Mouse (Mus musculus): ENCODE results near the gene Sesn2. TPM values are rescaled to one million over a fixed set of nuclear protein-coding genes. Genes with fewer than 3 reads are reported as not detected.

Sesn2 gene
- polyA plus RNA-seq, 1 experiment = 21.5 TPM

GRCm38 (mm10) chr4:132491748-132492147 is 18.6 kb downstream of the Sesn2 start:
- TF ChIP-seq FOSL1 (IDR thresholded peaks at IDR 0.05; ENCODE audit: insufficient read depth, low read length, poor library complexity, severe bottlenecking) (no peak), USF1 (IDR thresholded peaks at IDR 0.05; ENCODE audit: low read depth) (no peak)
- H3ac ChIP-seq (ENCODE audit: control insufficient read depth, insufficient read length, low read depth) = no peak overlapping the region
- H3K36me3 ChIP-seq (ENCODE audit: control insufficient read depth, insufficient read depth) = peaks cover 51% of the 10 kb centered on the region
- no peaks in the 10 kb centered on the region for H3K79me2 ChIP-seq (ENCODE audit: control insufficient read depth, insufficient read depth)
- no peaks in the 10 kb centered on the region for H3K27me3 ChIP-seq (ENCODE audit: control insufficient read depth, insufficient read depth, insufficient read length)
- no peak overlapping the region for H3K4me3 ChIP-seq (ENCODE audit: insufficient read depth, poor library complexity, severe bottlenecking)
- no peaks in the 10 kb centered on the region for H3K79me3 ChIP-seq (ENCODE audit: low read depth)

- no peak overlapping the region for H3ac ChIP-seq (ENCODE audit: control insufficient read depth, insufficient read length, low read depth)
- H3K79me3 ChIP-seq (ENCODE audit: low read depth) = no peaks in the 10 kb centered on the region
- no peaks in the 10 kb centered on the region for H3K79me2 ChIP-seq (ENCODE audit: control insufficient read depth, insufficient read depth)
- H3K27me3 ChIP-seq (ENCODE audit: control insufficient read depth, insufficient read depth, insufficient read length) = no peaks in the 10 kb centered on the region
- no peak overlapping the region for H3K4me3 ChIP-seq (ENCODE audit: insufficient read depth, poor library complexity, severe bottlenecking)
- H3K36me3 ChIP-seq (ENCODE audit: control insufficient read depth, insufficient read depth) = peaks cover 44% of the 10 kb centered on the region
- no peak for TF ChIP-seq USF1 (IDR thresholded peaks at IDR 0.05; ENCODE audit: low read depth)
- no peak for TF ChIP-seq CEBPB (IDR thresholded peaks at IDR 0.05; ENCODE audit: low read depth)
- TF ChIP-seq MAX (IDR thresholded peaks at IDR 0.05) = no peak
- TF ChIP-seq MYOD1 (IDR thresholded peaks at IDR 0.05; ENCODE audit: control insufficient read depth, insufficient read length, low read depth) = no peak
- TF ChIP-seq FOSL1 (IDR thresholded peaks at IDR 0.05; ENCODE audit: insufficient read depth, low read length, poor library complexity, severe bottlenecking) = no peak
- TF ChIP-seq MYOG (IDR thresholded peaks at IDR 0.05; ENCODE audit: control insufficient read depth, extremely low read depth, insufficient read length) = no peak
- no peak for TF ChIP-seq CTCF (IDR thresholded peaks at IDR 0.05; ENCODE audit: control insufficient read depth, insufficient read depth, insufficient read length)
Observed at GRCm38 (mm10) chr4:132491057-132491456, 19.2 kb downstream of the Sesn2 start.

GRCm38 (mm10) chr4:132490273-132491010 is 19.9 kb downstream of the Sesn2 start:
- TF ChIP-seq USF1 (IDR thresholded peaks at IDR 0.05; ENCODE audit: low read depth) = no peak
- no peak for TF ChIP-seq CEBPB (IDR thresholded peaks at IDR 0.05; ENCODE audit: low read depth)
- no peak for TF ChIP-seq MAX (IDR thresholded peaks at IDR 0.05)
- no peak for TF ChIP-seq MYOG (IDR thresholded peaks at IDR 0.05; ENCODE audit: control insufficient read depth, extremely low read depth, insufficient read length)
- TF ChIP-seq MYOD1 (IDR thresholded peaks at IDR 0.05; ENCODE audit: control insufficient read depth, insufficient read length, low read depth) = no peak
- no peak for TF ChIP-seq FOSL1 (IDR thresholded peaks at IDR 0.05; ENCODE audit: insufficient read depth, low read length, poor library complexity, severe bottlenecking)
- no peak for TF ChIP-seq CTCF (IDR thresholded peaks at IDR 0.05; ENCODE audit: control insufficient read depth, insufficient read depth, insufficient read length)
- H3K79me3 ChIP-seq (ENCODE audit: low read depth) = no peaks in the 10 kb centered on the region
- H3K36me3 ChIP-seq (ENCODE audit: control insufficient read depth, insufficient read depth) = peaks cover 38% of the 10 kb centered on the region
- no peak overlapping the region for H3ac ChIP-seq (ENCODE audit: control insufficient read depth, insufficient read length, low read depth)
- H3K27me3 ChIP-seq (ENCODE audit: control insufficient read depth, insufficient read depth, insufficient read length) = no peaks in the 10 kb centered on the region
- H3K4me3 ChIP-seq (ENCODE audit: insufficient read depth, poor library complexity, severe bottlenecking) = no peak overlapping the region
- no peaks in the 10 kb centered on the region for H3K79me2 ChIP-seq (ENCODE audit: control insufficient read depth, insufficient read depth)

- peaks cover 23% of the 10 kb centered on the region for H3K36me3 ChIP-seq (ENCODE audit: control insufficient read depth, insufficient read depth)
- TF ChIP-seq MYOD1 (IDR thresholded peaks at IDR 0.05; ENCODE audit: control insufficient read depth, insufficient read length, low read depth) (no peak), MAX (IDR thresholded peaks at IDR 0.05) (no peak), CTCF (IDR thresholded peaks at IDR 0.05; ENCODE audit: control insufficient read depth, insufficient read depth, insufficient read length) (no peak), USF1 (IDR thresholded peaks at IDR 0.05; ENCODE audit: low read depth) (no peak), FOSL1 (IDR thresholded peaks at IDR 0.05; ENCODE audit: insufficient read depth, low read length, poor library complexity, severe bottlenecking) (no peak), MYOG (IDR thresholded peaks at IDR 0.05; ENCODE audit: control insufficient read depth, extremely low read depth, insufficient read length) (no peak), CEBPB (IDR thresholded peaks at IDR 0.05; ENCODE audit: low read depth) (no peak)
- no peaks in the 10 kb centered on the region for H3K79me2 ChIP-seq (ENCODE audit: control insufficient read depth, insufficient read depth)
- no peaks in the 10 kb centered on the region for H3K27me3 ChIP-seq (ENCODE audit: control insufficient read depth, insufficient read depth, insufficient read length)
- no peaks in the 10 kb centered on the region for H3K79me3 ChIP-seq (ENCODE audit: low read depth)
- H3ac ChIP-seq (ENCODE audit: control insufficient read depth, insufficient read length, low read depth) = no peak overlapping the region
- H3K4me3 ChIP-seq (ENCODE audit: insufficient read depth, poor library complexity, severe bottlenecking) = no peak overlapping the region
Observed at GRCm38 (mm10) chr4:132488976-132489375, 21.3 kb downstream of the Sesn2 start.

GRCm38 (mm10) chr4:132488521-132488920 is 21.8 kb downstream of the Sesn2 start:
- H3K79me2 ChIP-seq (ENCODE audit: control insufficient read depth, insufficient read depth) = no peaks in the 10 kb centered on the region
- peaks cover 19% of the 10 kb centered on the region for H3K36me3 ChIP-seq (ENCODE audit: control insufficient read depth, insufficient read depth)
- no peaks in the 10 kb centered on the region for H3K27me3 ChIP-seq (ENCODE audit: control insufficient read depth, insufficient read depth, insufficient read length)
- H3ac ChIP-seq (ENCODE audit: control insufficient read depth, insufficient read length, low read depth) = no peak overlapping the region
- TF ChIP-seq MYOG (IDR thresholded peaks at IDR 0.05; ENCODE audit: control insufficient read depth, extremely low read depth, insufficient read length) = no peak
- no peak for TF ChIP-seq CTCF (IDR thresholded peaks at IDR 0.05; ENCODE audit: control insufficient read depth, insufficient read depth, insufficient read length)
- no peak for TF ChIP-seq MAX (IDR thresholded peaks at IDR 0.05)
- H3K79me3 ChIP-seq (ENCODE audit: low read depth) = no peaks in the 10 kb centered on the region
- H3K4me3 ChIP-seq (ENCODE audit: insufficient read depth, poor library complexity, severe bottlenecking) = no peak overlapping the region

GRCm38 (mm10) chr4:132484820-132485219 is 25.5 kb downstream of the Sesn2 start:
- Histone ChIP-seq H3K27me3 (ENCODE audit: control insufficient read depth, insufficient read depth, insufficient read length) (no peaks in the 10 kb centered on the region), H3K79me3 (ENCODE audit: low read depth) (no peaks in the 10 kb centered on the region), H3K4me3 (ENCODE audit: insufficient read depth, poor library complexity, severe bottlenecking) (no peak overlapping the region), H3K79me2 (ENCODE audit: control insufficient read depth, insufficient read depth) (no peaks in the 10 kb centered on the region), H3ac (ENCODE audit: control insufficient read depth, insufficient read length, low read depth) (no peak overlapping the region), H3K36me3 (ENCODE audit: control insufficient read depth, insufficient read depth) (no peaks in the 10 kb centered on the region)
- no peak for TF ChIP-seq MYOG (IDR thresholded peaks at IDR 0.05; ENCODE audit: control insufficient read depth, extremely low read depth, insufficient read length)
- no peak for TF ChIP-seq MYOD1 (IDR thresholded peaks at IDR 0.05; ENCODE audit: control insufficient read depth, insufficient read length, low read depth)
- TF ChIP-seq FOSL1 (IDR thresholded peaks at IDR 0.05; ENCODE audit: insufficient read depth, low read length, poor library complexity, severe bottlenecking) = no peak
- no peak for TF ChIP-seq CEBPB (IDR thresholded peaks at IDR 0.05; ENCODE audit: low read depth)
- TF ChIP-seq MAX (IDR thresholded peaks at IDR 0.05) = no peak
- TF ChIP-seq USF1 (IDR thresholded peaks at IDR 0.05; ENCODE audit: low read depth) = no peak
- TF ChIP-seq CTCF (IDR thresholded peaks at IDR 0.05; ENCODE audit: control insufficient read depth, insufficient read depth, insufficient read length) = no peak

All from C2C12 (cell line).